Mouse (Mus musculus): ENCODE results near the gene Olfr1396.

Olfr1396 gene

DNA sequence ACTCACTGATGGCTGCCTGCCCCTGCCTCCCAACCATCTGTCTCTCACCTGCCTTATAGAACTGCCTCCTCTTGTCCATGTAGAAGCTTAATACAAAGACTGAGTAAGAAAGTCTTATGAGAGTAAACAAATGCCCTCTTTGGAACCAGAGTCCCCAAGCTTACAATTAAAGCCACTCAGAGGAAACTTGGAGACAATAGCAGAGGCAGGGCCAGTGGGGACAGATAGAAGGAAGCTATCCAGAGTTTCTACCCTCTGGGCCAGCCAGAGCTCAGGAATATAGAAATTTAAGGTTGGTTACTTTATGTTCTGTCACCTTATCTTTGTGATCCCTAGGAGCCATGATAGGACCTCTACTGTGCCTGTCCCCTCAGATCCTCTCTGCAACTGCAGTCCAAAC is at the start of gene Olfr1396:
TSS of gene Olfr1396 (minus strand) at position 101 of the 400 bp plus-strand sequence.
- no peak for DNase-seq

DNA sequence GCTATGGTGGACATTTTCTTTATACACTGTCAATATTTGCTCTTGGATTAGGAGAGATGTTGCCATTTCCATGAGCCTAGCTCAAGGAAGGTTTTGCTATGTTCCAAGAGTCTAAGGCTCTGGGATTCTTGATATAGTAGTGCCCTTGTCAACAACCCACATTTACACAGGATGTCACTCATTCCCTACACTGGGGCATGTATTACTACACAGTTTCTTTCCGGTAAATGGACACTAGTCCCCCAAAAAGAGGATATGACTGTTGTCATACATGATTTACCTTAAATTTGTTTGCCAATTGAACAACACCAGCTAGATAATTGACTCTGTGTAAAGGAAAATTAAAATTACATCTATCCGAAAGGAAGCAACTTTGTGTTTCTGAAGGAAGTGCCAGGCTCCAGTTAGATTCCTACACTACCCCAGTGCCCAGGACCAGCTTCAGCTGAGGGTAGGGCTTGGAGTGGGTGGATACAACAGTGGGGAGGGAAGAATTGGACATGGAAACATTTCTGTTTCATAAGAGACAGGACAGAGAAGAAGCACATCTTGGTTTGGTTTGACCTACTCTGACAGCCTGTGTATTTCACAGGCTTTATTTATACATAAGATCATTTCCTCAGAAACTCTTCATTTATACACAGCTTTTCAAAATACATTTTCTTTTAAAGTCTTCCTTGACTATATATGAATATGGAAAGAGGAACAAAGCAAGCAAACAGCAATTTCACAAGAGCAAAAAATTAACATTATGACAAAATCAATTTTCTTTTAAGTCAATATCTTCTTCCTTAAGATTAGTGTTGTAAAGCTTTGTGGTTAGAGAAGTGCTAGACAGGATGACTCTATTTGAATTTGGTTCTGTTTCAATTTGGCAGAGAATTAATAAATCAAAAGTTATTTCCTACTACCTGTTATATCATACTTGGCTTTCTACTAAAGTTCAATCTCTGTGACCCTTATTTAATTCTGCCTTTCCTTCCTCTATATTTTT is 42.4 kb upstream of the Olfr1396 start:
- DNase-seq, result no peak

DNA sequence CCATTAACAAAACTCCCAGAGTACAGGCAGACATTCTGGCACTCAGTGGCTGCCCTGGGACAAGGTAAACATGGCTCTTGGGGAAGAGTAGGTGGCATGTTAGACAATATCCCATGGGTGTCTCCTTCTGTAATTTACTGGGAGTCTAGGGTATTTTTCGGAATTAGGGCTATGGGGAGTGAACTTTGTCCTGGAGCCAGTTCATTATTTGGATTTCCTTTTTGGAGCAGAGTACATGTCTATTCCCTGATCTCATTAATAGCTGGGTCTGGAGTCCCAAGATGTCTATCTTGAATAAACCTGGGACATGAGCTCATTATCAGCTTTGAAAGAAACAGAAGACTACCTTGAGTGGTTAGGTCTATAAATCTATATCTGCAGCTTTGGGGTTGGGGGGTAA is 39.4 kb upstream of the Olfr1396 start, which contains the start of gene Olfr1394:
TSS of gene Olfr1394 (plus strand) at position 301 of the 400 bp plus-strand sequence.
- DNase-seq, result no peak

DNA sequence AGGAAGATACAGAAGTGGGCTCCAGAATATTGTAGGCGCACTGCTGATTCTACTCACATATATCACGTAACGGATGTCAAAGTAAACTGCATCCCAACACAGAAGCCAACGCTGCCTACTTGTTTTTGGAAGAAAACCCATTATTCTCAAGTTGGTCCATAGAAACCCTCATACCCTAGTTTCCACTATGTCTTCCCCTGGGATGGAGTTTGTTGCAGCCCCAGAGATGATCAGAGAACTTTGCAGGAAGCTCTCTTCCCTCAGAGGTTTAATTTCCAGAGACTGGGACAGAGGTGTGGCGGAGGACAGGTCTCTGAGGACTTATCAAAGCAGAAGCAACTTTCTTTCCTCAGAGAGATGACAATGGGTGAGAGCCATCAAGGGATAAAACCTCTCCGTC is 27.3 kb upstream of the Olfr1396 start, which contains the start of gene Olfr1395:
TSS of gene Olfr1395 (plus strand) at position 301 of the 400 bp plus-strand sequence.
- no peak for DNase-seq

DNA sequence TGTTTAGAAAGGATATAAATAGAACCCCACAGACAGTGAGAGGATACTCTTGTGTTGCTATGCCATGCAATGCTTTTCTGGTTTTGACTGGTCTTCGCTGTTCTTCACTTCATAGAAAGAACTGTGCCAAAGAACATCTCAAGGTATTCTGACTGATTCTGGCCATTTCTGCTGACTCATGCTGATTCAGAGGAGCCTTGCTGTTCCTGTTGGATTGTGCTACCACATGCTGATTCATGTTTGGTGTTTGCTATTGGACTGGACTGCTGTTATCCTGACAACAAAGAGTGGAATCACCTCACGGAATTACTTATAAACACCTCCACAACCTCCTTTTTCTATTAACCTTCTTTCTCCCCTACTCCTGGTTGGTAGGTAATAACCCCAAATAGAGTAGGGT is 9.5 kb upstream of the Olfr1396 start:
- no peak for DNase-seq

DNA sequence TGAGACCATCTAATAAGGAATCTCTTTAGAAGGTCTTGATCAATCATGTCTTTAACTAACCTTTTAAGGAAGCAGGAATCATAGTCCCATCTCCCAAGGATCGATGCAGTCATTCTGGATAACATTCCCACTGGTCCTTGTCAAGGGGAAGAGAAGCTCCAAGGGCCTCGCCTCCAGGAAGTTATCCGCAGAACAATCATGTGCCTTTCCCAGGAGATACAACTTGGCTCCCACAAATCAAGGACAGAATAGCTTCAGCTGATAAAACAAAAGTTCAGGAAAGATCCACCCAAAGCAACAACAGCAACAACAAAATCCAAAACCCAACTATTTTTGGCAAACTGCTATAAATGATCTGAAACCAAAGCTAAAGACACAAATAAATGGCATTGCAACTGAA is 5.0 kb upstream of the Olfr1396 start:
- DNase-seq, result no peak

DNA sequence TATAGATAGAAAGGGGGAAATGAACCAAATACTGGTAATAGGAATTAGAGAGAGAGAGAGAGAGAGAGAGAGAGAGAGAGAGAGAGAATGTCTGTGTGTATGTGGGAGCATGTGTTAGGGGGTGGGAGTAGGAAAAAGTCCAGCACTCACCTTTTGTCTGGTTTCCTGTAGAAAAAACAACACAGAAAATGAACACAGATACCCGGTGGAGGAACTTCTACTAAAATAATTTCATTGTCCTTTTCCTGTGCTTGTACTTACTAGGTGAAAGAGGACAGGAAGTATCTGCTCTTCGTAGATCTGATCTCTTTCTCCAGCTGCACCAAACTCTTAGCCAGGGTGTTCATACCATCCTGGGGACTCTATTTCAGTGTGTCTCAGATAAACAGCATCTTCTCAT is 516 bp downstream of the Olfr1396 start:
- no peak for DNase-seq

DNA sequence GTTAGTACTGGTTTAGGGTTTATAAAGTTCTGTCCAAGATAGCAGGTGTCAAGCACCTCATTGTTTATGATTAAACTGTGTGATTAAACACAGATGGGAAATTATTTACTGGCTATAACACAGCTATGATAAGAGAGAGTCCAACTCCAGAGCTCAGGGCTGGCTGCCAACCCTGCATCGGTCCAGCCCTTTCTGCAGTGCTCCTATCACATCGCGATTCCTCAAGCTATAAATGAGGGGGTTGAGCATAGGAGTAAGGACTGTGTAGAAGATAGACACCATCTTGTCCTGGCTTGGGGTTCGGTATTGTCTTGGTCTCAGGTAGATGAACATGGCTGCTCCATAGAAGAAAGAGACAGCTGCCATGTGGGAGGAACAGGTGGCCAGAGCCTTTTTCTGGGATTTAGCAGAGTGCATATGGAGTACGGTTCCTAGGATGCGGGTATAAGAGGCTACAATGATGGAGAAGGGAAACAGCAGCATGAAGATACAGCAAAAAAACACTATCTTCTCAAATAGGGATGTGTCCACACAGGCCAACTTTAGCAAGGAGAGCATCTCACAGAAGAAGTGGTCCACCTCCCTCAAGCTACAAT is 2.0 kb downstream of the Olfr1396 start:
- no peak for DNase-seq

DNA sequence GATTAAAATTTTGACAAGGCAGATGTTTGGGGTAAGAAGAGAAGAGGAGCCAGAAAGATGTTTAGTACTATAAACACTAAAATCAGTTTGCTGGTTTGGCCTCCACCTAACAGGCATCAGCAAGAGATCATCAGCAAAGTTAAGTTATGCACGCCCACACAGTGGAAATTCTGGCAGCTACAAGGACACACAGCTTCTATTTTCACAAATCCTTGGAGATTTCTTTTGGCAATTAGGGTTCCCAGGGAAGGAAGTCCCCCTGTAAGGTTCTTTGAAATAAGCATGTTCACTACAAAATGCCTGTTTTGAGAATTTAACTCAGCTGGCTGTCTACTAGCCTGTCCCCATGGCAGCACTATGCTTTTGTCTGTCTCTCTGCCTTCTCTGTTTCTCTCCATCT is 3.7 kb downstream of the Olfr1396 start:
- DNase-seq, result no peak

DNA sequence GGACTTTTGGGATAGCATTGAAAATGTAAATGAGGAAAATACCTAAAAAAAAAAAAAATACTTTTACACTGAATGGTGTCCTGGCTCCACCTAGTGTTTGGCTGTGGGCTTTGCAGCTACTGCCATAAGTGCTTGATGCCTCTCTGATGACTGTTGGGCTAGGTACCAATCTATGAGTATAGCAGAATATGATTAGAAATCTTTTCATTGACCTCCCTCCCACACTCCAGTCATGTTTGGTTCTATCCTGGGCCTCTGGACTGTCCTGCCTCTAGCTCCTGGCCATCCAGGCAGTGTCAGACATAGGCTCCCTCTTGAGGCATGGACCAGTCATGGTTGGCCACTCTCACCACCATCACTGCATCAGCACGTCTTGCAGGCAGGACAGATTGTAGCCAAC is 5.8 kb downstream of the Olfr1396 start:
- peak; percentile 34 for DNase-seq

DNA sequence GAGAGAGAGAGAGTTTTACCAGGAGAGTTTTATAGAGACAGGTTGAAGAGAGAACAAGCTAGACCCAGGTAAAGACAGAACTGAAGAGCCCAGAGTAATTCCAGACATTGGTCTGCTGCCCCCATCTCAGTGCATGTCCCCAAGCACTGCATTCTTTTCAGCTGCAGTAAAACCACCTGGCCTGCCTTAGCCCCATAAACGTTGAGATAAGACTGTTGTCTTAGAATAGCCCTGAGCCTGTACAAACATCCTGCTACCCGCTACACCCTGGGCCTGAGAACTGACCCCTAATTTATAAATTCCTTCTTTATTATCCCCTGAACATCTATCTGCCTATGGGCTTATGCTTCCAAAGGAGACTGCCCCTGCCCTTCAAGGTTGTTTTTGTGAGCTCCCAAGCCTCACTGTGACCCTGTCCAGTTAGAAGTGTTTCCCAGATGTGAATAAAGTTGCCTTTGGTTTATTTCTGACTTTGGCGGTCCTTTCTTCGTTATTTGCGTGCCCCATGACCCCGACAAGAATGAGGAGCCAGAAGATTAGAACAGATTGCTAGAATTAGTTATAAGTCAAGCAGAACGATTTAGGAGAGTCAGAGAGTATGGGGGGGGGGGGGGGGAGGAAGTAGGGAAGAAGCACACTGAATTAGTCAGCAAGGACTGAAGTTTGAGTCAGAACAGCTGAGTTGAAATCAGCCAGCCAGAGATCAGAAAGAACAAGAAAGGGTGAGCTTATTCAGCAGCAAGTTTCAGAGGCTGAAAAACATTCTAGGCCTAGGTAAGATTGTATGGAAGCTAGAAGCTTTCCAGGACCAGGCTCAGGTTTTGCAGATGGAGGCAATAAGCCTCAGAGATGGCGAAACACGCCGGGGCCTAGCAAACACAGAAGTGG is 6.8 kb downstream of the Olfr1396 start:
- DNase-seq, result no peak

DNA sequence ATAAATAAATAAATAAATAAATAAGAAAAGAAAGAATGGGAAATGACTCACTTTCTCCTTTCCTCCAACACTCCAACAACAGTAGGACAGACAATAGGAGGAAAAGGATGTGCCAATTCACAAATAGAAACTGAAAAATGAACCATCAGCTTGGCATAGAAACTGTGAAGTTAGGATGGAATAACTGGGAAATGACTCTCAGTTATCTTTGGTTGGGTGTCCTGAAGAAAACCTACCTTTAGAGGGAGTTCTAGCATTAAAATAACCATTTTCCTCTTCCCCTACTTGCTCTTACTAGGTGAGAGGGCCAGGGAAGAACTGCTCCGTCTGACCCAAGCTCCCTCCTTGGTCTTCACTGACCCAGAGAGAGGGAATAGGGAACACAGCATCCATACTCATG is 8.9 kb downstream of the Olfr1396 start:
- no peak for DNase-seq

DNA sequence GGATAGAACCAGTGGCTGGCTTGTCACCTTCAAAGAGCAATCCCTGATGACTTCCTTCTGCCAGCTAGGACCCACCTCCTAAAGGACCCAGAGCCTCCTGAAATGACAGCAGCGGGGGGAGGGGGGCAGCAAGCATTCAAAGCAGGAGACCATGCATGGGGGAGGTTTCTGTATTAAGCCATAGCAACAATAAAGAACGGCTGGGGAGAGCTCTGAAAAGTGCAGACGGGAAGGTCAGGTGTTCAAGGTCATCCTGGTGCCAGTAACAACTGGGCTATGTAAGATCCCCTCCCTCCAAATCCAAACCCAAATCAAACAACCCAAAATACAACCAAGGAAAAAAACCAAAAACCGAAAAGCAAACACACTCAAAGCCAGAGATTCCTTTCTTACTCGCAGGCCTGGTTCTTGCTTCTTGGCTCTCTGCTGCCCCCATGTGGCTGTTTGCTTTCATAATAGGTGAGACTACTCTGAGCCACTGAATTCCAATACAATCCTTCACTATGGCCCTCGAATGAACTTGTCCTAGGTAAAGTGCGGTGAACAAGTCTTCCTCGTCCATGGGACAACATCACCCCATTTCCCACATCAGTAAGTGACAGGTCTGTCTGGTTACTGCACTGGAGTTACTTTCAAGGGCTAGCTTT is 11.5 kb downstream of the Olfr1396 start:
- DNase-seq, result peak; percentile 95

DNA sequence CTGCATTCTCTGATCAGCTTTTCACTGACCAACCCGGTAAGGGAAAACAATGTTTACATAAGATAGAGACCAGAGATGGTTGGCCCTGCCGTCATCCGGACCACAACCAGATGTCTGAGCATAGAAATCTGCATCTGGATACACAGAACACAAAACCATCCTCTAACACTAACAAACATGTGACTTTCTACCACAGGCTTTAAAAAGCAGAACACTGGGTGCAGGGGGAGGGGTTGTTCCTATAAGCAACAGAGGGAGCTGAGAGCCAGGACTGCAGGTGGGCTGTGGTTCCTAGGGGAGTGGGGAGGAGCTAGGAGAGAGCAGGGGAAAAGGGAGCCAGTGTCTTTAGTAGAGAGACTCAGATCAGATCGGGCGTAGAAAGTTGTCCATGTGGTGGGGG is 13.2 kb downstream of the Olfr1396 start:
- no peak for DNase-seq

DNA sequence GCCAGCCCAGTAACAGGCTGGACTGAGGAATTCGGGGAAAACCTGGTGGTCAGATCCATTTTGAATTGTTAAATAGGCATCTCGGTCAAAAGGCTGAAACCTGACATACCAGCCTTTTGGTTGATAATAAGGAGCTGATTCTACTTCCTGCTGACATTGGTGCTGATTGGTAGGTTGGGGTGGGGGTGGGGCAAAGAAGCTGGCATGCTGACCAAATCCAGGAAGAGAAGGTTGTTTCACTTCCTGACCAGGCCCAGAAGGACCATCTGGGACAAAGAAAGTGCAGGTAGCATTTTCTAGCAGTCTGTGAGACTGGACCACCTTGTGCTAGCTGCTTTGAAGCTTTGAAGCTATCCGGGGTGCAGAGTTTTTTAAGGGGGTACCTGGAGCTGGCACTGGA is 14.3 kb downstream of the Olfr1396 start:
- DNase-seq, result no peak

DNA sequence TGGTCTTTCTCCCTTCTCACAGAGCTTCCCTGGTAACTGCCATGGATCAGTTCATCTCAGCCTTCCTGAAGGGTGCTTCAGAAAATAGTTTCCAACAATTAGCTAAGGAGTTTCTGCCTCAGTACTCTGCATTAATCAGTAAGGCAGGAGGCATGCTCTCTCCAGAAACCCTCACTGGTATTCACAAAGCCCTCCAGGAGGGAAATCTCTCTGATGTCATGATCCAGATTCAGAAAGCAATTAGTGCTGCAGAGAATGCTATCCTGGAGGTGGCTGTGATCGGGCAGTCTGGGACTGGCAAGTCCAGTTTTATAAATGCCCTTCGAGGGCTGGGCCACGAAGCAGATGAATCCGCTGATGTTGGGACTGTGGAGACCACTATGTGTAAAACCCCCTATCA is 19.3 kb downstream of the Olfr1396 start:
- no peak for DNase-seq

DNA sequence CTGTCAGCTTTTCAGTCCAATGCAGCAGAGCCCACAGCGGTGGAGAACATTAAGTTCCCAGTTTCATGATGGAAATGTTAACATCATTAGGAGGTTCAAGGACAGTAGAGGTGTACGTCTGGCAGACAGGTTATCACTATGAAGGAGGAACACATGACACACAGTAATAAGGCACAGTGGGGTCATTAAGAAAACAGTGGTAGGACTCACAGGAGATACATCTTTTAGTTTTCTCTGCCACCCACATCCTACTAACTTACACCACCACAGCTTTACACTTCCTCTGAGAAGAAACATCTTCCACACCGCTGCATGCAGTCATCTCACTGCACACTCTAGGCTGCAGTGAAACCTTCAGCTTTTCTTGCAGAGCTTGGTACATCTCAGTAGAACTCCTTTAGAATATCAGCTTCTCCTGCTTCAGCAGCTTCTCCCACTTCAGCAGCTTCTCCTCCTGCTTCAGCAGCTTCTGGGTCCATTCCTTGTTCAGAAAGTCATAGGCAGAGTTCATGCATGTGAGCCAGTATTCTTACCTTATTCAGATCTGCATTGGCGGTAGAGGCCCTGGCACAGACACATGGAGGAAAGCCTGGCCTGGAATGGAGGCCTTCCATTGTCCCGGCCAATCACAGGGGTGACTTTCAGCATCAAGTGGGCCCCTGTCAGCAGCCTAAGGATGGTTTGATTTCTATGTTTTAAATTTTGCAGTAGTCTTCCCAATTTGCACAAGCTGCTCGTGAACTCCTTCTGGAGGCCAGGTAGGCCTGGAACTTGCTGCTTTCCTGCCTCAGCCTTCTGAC is 20.6 kb downstream of the Olfr1396 start:
- DNase-seq, result no peak

DNA sequence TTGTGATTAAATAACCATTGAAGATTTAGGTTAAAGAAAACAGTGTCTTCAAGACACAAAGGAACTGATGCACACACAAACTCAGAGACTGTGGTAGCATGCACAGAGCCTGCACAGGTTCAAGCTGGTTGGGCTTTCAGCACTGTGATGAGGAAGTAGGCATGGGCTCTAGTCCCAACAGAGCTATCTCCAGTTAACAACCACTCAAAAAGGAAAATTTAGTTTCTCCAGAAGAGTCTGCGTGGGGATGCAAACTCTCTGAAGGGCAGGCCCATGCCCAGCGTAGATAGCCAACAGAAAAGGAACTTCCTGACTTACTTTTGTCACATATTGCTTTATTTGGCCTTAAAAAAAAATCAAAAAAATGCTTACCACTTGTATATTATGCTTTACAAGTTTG is 21.9 kb downstream of the Olfr1396 start:
- no peak for DNase-seq

DNA sequence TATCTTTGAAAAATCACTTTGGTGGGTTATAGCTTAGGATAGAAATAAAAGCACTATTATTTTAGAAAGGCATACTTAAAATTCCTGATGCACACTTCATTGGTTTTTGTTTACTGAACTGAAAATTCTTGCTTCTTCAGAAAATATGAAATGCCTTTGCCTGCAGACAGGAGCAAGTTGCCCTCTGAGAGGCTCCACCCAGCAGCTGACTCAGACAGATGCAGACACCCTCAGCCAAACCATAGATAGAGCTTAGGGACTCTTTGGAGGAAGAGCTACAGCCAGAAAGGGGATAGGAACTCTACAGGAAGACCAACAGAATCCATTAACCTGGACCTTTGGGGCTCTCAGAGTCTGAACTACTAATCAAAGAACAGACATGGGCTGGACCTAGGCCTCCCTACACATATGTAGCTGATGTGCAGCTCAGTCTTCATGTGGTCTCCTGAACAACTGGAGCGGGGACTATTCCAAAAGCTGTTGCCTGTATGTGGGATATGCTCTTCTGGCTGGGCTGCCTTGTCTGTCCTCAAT is 22.6 kb downstream of the Olfr1396 start:
- no peak for DNase-seq

DNA sequence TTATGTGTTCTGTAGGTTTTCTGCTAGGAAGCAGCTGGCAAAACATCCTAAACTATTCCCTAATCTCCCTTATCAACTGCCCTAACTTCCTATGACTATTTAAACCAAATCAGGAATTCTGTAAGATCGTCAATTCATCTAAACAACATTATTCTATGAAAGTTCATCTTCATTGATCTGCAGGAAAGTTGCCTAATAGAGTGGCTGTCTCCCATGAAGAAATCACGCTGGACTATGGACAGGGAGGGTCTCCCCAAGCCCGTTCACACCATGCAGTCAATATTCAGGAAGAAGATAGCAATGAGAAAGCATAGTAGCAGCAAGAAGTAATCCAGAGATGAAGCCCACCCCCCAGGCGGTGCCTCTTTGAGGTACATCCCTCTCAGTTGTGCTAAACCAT is 23.5 kb downstream of the Olfr1396 start:
- DNase-seq, result no peak

DNA sequence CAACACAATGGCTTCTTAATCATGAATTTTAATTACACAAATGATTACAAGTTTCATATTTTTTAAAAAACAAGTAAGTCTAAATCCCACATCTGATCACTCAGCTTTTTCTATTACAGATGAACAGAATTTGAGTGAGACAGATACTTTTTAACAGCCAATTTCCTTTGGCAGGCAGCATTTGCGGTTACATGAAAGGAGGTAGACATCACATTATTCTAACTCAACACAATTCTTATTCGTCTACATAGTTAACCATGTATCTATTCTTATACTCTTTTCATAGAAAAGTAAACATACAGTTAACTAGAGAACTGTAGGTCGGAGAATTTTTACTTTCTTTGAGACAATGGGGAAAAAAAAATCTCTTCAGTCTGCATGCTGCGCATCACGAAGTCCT is 24.1 kb downstream of the Olfr1396 start:
- DNase-seq, result no peak

Data from right cerebral cortex, postnatal 14 days (tissue).